Mouse (Mus musculus) midbrain, embryonic 14.5 days (tissue): ENCODE results near the gene Dpysl4. TPM values are rescaled to one million over a fixed set of nuclear protein-coding genes. Genes with fewer than 3 reads are reported as not detected.

ENCODE experiments used
- ATAC-seq: fragments of 200-750 bp; cut with Nextera tagmentation; 2 replicates; pipeline ENCODE4 v1.8.0; 2017; ENCODE audit warnings: moderate number of reproducible peaks, moderate library complexity; ENCODE audit not compliant: low FRiP score, low TSS enrichment
- DNase-seq: peaks from one replicate; pipeline ENCODE4 v3.0.0-alpha.2; 2015
- H3K27ac ChIP-seq: fragments of 300-500 bp; sonication (generic); replicated peaks from 2 replicates; pipeline ENCODE4 v1.5.1; 2014; ENCODE audit warnings: mild to moderate bottlenecking, low read depth, low read length, moderate library complexity
- H3K27me3 ChIP-seq: fragments of 300-500 bp; sonication (generic); 2 replicates; pipeline ENCODE4 v1.6.1; 2014; ENCODE audit warnings: low read length, control low read depth, mixed read lengths; ENCODE audit not compliant: control insufficient read depth, insufficient read depth
- H3K36me3 ChIP-seq: fragments of 300-500 bp; sonication (generic); 2 replicates; pipeline ENCODE4 v1.6.1; 2014; ENCODE audit warnings: low read length, control low read depth; ENCODE audit not compliant: control insufficient read depth, insufficient read depth
- H3K4me1 ChIP-seq: fragments of 300-500 bp; sonication (generic); 2 replicates; pipeline ENCODE4 v1.6.1; 2014; ENCODE audit warnings: mild to moderate bottlenecking, antibody characterized with exemption, low read length, control low read depth; ENCODE audit not compliant: control insufficient read depth, insufficient read depth
- H3K4me2 ChIP-seq: fragments of 300-500 bp; sonication (generic); 2 replicates; pipeline ENCODE4 v1.6.1; 2014; ENCODE audit warnings: mild to moderate bottlenecking, low read length, moderate library complexity
- H3K4me3 ChIP-seq: fragments of 300-500 bp; sonication (generic); replicated peaks from 2 replicates; pipeline ENCODE4 v1.5.1; 2014; ENCODE audit warnings: low read depth, low read length
- H3K9ac ChIP-seq: fragments of 300-500 bp; sonication (generic); replicated peaks from 2 replicates; pipeline ENCODE4 v1.6.1; 2014; ENCODE audit warnings: mild to moderate bottlenecking, low read length, moderate library complexity
- H3K9me3 ChIP-seq: fragments of 300-500 bp; sonication (generic); 2 replicates; pipeline ENCODE4 v1.6.1; 2016; ENCODE audit warnings: low read length, control low read depth, mixed read lengths; ENCODE audit not compliant: control insufficient read depth
- WGBS: fragments of 180-500 bp; shearing (Covaris S2); extraction: QIAGEN DNeasy Blood & Tissue Kit; methylation state at CpG from one replicate; pipeline ENCODE4 v1.1.7; 2014; 5-methylcytosine and 5-hydroxymethylcytosine counted together
- polyA plus RNA-seq: library from polyadenylated mRNA; unstranded; fragments of >200 nt; fragmentation: Nextera tagmentation; extraction: Ambion mirVana; gene quantifications from 2 replicates; pipeline ENCODE4 v1.2.1, GENCODE M21; 2014

Dpysl4 gene
- polyA plus RNA-seq, 1 experiment from 2014 or later, result 215 TPM

- no peak for ATAC-seq
- no peak overlapping the region for H3K9ac ChIP-seq
- DNase-seq, result no peak
- no peak overlapping the region for H3K4me2 ChIP-seq
- H3K4me3 ChIP-seq, result no peak overlapping the region
- H3K4me1 ChIP-seq, result peaks cover 10% of the 10 kb centered on the region
- no peaks in the 10 kb centered on the region for H3K9me3 ChIP-seq
- no peaks in the 10 kb centered on the region for H3K27me3 ChIP-seq
- WGBS, result 76% methylated on average over 8 of the region's 8 CpGs
- H3K27ac ChIP-seq, result no peak overlapping the region
- no peaks in the 10 kb centered on the region for H3K36me3 ChIP-seq
These were observed 45.7 kb downstream of the Dpysl4 start for GRCm38 (mm10) chr7:139131538-139131937.

GRCm38 (mm10) chr7:139133446-139133845, 47.6 kb downstream of the Dpysl4 start:
- no peaks in the 10 kb centered on the region for H3K27me3 ChIP-seq
- peak; percentile 62 for DNase-seq
- ATAC-seq, result no peak
- no peaks in the 10 kb centered on the region for H3K9me3 ChIP-seq
- H3K9ac ChIP-seq, result no peak overlapping the region
- H3K4me1 ChIP-seq, result peaks cover 17% of the 10 kb centered on the region
- 68% methylated on average over 3 of the region's 3 CpGs for WGBS
- H3K27ac ChIP-seq, result no peak overlapping the region
- no peak overlapping the region for H3K4me2 ChIP-seq
- no peak overlapping the region for H3K4me3 ChIP-seq
- no peaks in the 10 kb centered on the region for H3K36me3 ChIP-seq

- Histone ChIP-seq H3K4me3 (no peak overlapping the region), H3K36me3 (no peaks in the 10 kb centered on the region), H3K9me3 (no peaks in the 10 kb centered on the region), H3K27ac (no peak overlapping the region), H3K4me1 (peaks cover 24% of the 10 kb centered on the region), H3K9ac (no peak overlapping the region), H3K27me3 (no peaks in the 10 kb centered on the region), H3K4me2 (no peak overlapping the region)
- DNase-seq, result no peak
- no peak for ATAC-seq
- WGBS, result 86% methylated on average over 5 of the region's 5 CpGs
These were observed 49.4 kb downstream of the Dpysl4 start for GRCm38 (mm10) chr7:139135236-139135635.

GRCm38 (mm10) chr7:139136906-139137491, 51.2 kb downstream of the Dpysl4 start:
- Histone ChIP-seq H3K4me2 (no peak overlapping the region), H3K4me1 (peaks cover 30% of the 10 kb centered on the region), H3K27me3 (no peaks in the 10 kb centered on the region), H3K9me3 (no peaks in the 10 kb centered on the region), H3K27ac (peak overlapping the region; percentile 58; the same call in 1 of the 2 replicates), H3K36me3 (no peaks in the 10 kb centered on the region), H3K9ac (no peak overlapping the region), H3K4me3 (no peak overlapping the region)
- no peak for ATAC-seq
- DNase-seq, result peak; percentile 84
- WGBS, result 54% methylated on average over 5 of the region's 5 CpGs

- Histone ChIP-seq H3K9me3 (no peaks in the 10 kb centered on the region), H3K4me2 (peak overlapping the region; percentile 19; the same call in 1 of the 2 replicates), H3K4me3 (no peak overlapping the region), H3K27ac (peak overlapping the region; percentile 66), H3K4me1 (peaks cover 27% of the 10 kb centered on the region), H3K36me3 (no peaks in the 10 kb centered on the region), H3K27me3 (no peaks in the 10 kb centered on the region), H3K9ac (0 out of 2 replicates have a peak overlapping the region, but pooled peaks have one; percentile 16)
- 1% methylated on average over 11 of the region's 11 CpGs for WGBS
- DNase-seq (peak; percentile 65), ATAC-seq (peak; percentile 53; the same call in 1 of the 2 replicates)
These were observed 54.2 kb downstream of the Dpysl4 start for GRCm38 (mm10) chr7:139139921-139140461.

GRCm38 (mm10) chr7:139143785-139144184, 58.0 kb downstream of the Dpysl4 start:
- WGBS, result 76% methylated on average over 1 of the region's 1 CpGs
- H3K9me3 ChIP-seq, result no peaks in the 10 kb centered on the region
- no peaks in the 10 kb centered on the region for H3K36me3 ChIP-seq
- ATAC-seq (no peak), DNase-seq (no peak)
- H3K4me3 ChIP-seq, result no peak overlapping the region
- H3K4me1 ChIP-seq, result peaks cover 29% of the 10 kb centered on the region
- H3K9ac ChIP-seq, result no peak overlapping the region
- no peak overlapping the region for H3K27ac ChIP-seq
- H3K4me2 ChIP-seq, result no peak overlapping the region
- H3K27me3 ChIP-seq, result no peaks in the 10 kb centered on the region

DNA sequence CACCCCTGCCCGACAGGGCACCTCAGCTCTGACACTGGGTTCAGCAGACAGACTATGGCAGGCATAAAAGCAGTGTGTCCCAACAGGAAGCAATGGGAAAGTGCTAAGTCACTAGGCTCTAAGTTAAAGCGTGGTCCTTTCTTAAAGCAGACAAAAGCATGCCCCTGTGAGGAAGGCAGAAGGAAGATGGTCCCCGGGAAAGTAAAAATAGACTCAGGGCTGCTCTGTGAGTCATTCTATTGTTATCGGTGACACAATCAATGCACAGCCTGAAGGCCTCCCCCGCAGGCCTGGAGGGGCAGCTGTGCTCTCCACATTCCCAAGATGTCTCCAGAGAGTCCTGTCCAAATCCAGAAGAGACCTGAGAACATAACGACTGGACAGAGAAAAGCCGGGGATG, 60.1 kb downstream of the Dpysl4 start:
- 17% methylated on average over 7 of the region's 7 CpGs for WGBS
- no peaks in the 10 kb centered on the region for H3K36me3 ChIP-seq
- ATAC-seq (no peak), DNase-seq (no peak)
- no peak overlapping the region for H3K4me3 ChIP-seq
- H3K4me1 ChIP-seq, result peaks cover 26% of the 10 kb centered on the region
- H3K9me3 ChIP-seq, result no peaks in the 10 kb centered on the region
- H3K9ac ChIP-seq, result no peak overlapping the region
- H3K27me3 ChIP-seq, result no peaks in the 10 kb centered on the region
- no peak overlapping the region for H3K27ac ChIP-seq
- no peak overlapping the region for H3K4me2 ChIP-seq

GRCm38 (mm10) chr7:139147360-139147759, 61.6 kb downstream of the Dpysl4 start:
- H3K9ac ChIP-seq, result no peak overlapping the region
- WGBS, result 57% methylated on average over 4 of the region's 4 CpGs
- no peak overlapping the region for H3K4me3 ChIP-seq
- no peaks in the 10 kb centered on the region for H3K36me3 ChIP-seq
- H3K9me3 ChIP-seq, result no peaks in the 10 kb centered on the region
- DNase-seq, result no peak
- no peak overlapping the region for H3K27ac ChIP-seq
- no peak for ATAC-seq
- H3K4me1 ChIP-seq, result peaks cover 32% of the 10 kb centered on the region
- H3K27me3 ChIP-seq, result no peaks in the 10 kb centered on the region
- no peak overlapping the region for H3K4me2 ChIP-seq

- Histone ChIP-seq H3K27me3 (no peaks in the 10 kb centered on the region), H3K36me3 (no peaks in the 10 kb centered on the region), H3K27ac (no peak overlapping the region), H3K4me2 (no peak overlapping the region), H3K4me3 (no peak overlapping the region), H3K9me3 (no peaks in the 10 kb centered on the region), H3K4me1 (peaks cover 32% of the 10 kb centered on the region), H3K9ac (no peak overlapping the region)
- 39% methylated on average over 7 of the region's 7 CpGs for WGBS
- DNase-seq (no peak), ATAC-seq (no peak)
These were observed 63.6 kb downstream of the Dpysl4 start for GRCm38 (mm10) chr7:139149373-139149772.
